Mouse (Mus musculus) urinary bladder, postnatal 25 days (tissue): ENCODE measurements around the gene Hsd17b11.
"Not testable (repeated sequence)": the region's sequence is repeated elsewhere in the genome, so short reads cannot be mapped to it uniquely, and the experiment has no call there.

Source experiments
- DNase-seq: peaks from one replicate; pipeline ENCODE4 v3.0.0; 2022; ENCODE audit warnings: low spot score

The Hsd17b11 gene

GRCm38 (mm10) chr5:103980705-103981560, 40.8 kb downstream of the Hsd17b11 start:
- DNase-seq: no peak

DNA sequence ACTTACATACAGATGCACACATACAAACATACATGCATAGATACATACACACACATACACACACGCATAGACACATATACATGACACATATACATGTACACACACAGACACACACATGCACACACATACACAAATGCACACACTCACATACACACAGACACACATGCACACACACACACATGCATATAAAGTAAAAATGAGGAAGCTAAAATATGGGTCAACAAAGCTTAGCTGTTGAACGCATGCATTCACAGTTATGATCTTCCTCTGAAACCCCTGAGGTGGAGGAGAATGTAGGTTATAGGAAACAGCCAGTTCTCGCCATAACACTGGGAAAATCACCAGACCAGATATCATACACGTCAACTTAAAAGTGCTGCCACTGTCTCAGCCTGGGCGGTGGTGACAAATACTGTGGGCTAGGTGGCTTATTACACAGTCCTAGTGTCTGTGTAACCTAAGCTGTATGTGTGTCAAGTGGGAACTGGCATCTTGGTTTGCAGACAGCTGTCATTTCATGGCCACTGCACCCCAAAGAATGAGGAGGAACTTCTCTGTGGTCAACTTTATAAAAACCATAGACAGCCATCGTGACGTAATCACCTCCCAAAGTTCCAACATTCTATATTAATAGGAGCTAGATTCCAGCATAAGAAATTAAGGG, 43.7 kb downstream of the Hsd17b11 start:
- no peak for DNase-seq

- no peak for DNase-seq
These were observed 44.4 kb downstream of the Hsd17b11 start, which contains the start of gene Hsd17b13 for GRCm38 (mm10) chr5:103977297-103977696. Gene Hsd17b13 (minus strand): TSS chr5:103977410.

DNA sequence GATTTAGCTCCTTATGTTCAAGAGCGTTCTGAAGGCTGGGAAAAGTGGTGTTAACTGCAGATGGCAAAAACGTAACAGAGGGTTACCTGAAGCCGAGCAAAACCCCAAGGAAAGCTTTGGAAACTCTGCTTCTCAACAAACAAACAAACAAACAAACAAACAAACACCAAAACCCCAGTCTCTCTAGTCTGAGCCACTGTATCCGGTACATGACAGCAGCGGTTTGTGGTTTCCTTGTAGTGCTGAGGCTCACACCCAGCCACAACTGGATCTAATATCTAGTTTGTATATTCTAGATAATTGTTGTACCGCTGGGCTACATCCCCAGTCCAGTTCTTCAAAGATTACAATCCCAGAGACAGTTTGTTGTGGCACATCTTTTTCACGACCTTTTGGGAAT, 46.0 kb downstream of the Hsd17b11 start:
- DNase-seq: no peak

DNA sequence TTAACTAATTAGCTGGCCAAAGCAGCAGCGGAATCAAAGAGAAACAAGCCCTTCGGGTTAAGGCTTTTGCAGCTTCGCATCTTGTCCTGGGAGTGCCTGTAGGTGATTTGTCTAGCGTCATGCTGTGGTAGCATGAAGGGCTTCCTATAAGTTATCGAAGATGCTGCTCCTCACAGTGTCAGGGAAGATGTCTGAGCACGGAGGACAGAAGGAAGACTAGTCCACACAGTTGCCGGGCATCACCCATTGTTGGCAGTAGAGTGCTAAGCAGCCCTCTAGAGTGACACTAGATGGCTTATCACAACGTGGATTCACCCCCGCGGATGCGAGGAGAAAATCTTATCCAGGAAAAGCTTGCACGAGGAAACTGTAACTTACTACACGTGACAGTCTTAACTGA, 48.9 kb downstream of the Hsd17b11 start:
- DNase-seq: no peak

- DNase-seq: no peak
These were observed 49.3 kb downstream of the Hsd17b11 start for GRCm38 (mm10) chr5:103972379-103972778.

DNA sequence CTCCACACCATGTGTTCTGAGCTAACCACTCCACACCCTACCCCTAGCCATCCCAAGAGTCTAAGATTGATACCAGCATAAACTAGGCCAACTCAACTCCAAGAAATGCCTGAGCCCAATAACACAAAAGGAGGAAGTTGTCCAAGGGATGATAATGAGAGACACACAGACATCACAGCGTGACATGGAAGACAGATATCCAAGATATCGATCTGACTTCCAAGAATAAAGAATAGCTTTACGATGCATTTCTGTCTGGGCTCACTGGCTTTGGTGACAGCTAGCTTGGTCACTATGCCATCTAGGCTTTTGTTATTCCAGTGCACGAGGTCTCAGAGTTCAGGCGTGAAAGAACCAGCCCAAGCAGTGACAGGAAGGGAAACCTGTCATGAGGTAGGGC, 50.7 kb downstream of the Hsd17b11 start:
- DNase-seq: no peak

DNA sequence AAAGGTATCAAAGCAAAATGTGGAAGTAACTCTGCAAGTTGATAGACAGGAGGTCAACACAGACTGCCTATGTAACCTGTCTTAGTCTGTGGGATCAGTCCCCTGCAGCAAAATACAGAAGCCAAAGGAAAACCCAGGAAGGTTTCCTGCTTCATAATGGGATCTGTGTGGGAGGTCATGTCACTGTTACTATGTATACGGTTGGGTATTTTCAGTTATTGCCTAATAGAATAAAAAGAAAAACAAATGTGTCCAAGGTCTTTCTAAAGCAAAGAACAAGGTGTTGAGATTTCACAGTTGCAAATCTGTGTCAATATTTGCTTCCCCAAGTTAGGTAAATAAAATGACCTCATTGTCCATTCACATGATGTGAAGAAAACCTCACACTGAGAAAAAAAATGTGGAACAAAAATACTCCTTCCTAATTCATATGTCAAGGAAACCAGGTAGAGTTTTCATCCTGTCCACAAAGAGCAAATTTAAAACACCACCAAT, 58.7 kb downstream of the Hsd17b11 start:
- DNase-seq: no peak

DNA sequence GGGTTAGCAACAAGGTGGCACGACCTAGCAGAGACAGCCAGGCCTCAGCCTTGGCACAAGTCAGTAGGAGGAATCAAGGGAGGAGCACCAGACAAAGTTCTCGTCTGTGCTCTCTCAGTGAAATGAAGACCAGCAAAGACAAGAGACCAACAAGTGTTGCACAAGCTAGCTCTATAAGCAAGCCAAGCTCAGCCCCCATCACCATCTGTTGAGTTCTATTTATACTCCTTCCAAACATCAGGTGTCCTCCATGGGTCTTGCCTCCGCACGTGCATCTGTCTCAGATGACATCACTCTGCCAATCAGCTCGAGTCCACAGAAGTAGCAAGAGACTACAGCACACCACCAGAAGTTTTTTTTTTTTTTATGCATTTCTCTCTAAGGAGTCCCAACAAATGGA, 67.1 kb downstream of the Hsd17b11 start:
- DNase-seq: no peak

DNA sequence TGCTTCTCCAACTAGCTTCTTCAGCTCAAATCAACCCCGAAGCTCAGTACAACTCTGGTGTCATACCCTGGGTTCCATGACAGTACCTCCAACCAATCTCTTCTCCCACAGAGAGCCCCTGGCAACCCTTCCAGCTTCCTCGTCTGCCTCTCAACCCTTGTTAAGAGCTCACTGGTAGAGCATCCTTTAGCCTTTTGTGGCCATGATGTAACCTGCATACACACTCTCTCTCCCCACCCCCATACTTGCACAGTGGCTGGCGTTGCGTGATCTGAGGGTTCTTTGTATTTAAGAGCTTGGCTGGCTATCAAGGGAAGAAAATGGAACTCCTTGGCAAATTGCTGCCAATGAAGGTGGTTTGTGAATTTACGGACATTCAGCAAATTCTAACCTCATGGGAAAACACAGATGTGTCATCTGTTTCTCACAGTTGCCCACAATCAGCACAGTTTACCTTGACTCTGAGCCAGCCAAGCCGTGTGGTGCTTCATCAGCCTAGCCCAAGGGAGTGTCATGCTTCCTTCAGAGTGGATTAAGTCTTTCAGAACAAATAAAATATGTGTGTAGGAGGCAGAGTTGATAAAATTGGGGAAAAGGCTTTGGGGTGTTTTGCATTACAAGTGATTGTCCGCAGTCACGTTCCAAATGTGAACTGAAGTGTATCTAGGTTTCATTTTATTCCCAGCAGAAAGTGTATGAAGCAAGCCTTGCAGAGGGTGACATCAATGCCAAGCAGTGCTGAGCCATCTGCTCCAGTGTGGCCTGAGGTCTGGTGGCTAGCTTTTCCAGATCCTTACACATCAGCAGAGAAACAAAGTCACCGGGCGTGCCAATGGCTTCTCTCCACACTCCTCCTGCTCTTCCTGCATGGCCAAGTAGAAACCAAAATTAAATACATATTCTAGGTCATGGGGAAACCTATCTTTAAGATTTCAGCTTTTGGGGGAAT, 68.3 kb downstream of the Hsd17b11 start:
- DNase-seq: no peak

DNA sequence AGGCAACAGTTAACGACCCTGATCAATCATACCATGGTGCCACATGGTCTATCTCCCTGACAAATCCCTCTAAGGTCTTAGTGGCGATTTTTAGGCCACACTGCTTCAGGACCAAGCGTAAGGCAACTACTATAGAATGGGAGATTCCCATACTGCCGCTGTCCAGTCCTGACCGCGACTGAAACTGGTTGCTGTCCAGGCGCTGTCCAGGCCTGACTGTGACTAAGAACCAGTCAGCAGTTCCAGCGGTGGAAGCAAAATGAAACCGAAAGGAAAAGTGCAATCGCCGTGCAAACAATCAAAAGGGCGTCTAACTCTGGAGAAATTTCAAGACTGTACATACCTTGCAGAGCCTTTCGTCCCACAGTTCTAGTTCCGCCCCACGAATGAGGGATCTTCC, 71.6 kb downstream of the Hsd17b11 start:
- DNase-seq: not testable (repeated sequence)

GRCm38 (mm10) chr5:103943183-103943582, 78.5 kb downstream of the Hsd17b11 start:
- DNase-seq: no peak

DNA sequence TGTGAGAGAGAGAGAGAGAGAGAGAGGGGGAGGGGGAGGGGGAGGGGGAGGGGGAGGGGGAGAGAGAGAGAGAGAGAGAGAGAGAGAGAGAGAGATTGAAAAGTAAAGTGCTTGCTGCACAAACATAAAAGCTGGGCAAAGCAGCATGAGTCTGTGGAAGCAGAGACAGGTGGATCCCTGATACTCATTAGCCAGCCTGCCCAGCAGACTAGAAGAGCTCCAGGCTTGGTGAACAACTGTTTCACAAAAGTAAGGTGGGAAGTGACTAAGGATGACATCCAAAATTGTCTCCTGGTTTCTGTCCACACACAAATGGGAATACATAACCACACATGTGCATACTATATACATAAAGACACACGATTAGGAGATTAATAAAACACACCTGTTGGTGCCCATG, 81.9 kb downstream of the Hsd17b11 start:
- DNase-seq: no peak
